Mouse (Mus musculus) testis, adult 2 months (tissue): ENCODE measurements around the gene Kdr.

Source experiments
- CTCF ChIP-seq: fragments of 200-500 bp; IDR thresholded peaks from 2 replicates; pipeline ENCODE4 v1.5.1; 2012; ENCODE audit warnings: low read depth, mild to moderate bottlenecking, inconsistent platforms, low read length, moderate library complexity; ENCODE audit not compliant: control insufficient read depth, insufficient read depth, insufficient replicate concordance
- POLR2A ChIP-seq: fragments of 200-500 bp; IDR thresholded peaks from 2 replicates; pipeline ENCODE4 v1.6.1; 2012; ENCODE audit warnings: low read depth, mild to moderate bottlenecking, inconsistent platforms, low read length, moderate library complexity; ENCODE audit not compliant: control insufficient read depth

DNA sequence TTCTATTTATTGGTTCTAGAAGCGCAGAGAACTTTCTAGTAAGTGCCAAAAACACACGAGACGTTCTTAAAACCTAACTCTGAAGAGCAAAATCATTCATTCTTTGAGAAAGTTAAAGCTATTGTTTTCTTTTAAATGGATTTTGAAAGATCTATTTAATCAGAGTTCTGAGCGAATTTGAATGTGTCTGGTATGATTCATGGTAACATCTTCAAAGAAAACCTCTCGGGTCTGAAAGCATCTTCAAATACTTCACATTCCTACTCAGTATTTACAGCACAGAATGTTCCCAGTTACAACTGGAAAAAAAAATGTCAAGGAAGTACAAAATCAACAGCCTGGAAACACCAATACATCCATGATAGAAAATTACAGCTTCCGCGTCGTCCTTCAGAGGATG is 9.3 kb upstream of the Kdr start:
- TF ChIP-seq POLR2A, result no peak
- TF ChIP-seq CTCF, result no peak
